Mouse (Mus musculus) right cerebral cortex, postnatal 14 days (tissue): Measurements from ENCODE around the gene Mfsd14b.

Source experiments
- DNase-seq: peaks from one replicate; pipeline ENCODE4 v3.0.0; 2022

The Mfsd14b gene

GRCm38 (mm10) chr13:65112459-65113110, at the start of gene Mfsd14b:
Gene Mfsd14b, minus strand, starts transcription at chr13:65112975.
- peak; percentile 87 for DNase-seq

GRCm38 (mm10) chr13:65149940-65150339, 37.2 kb upstream of the Mfsd14b start, which contains the start of gene Olfr466:
Gene Olfr466, plus strand, starts transcription at chr13:65150240.
- DNase-seq, result no peak

GRCm38 (mm10) chr13:65137789-65138188, 25.0 kb upstream of the Mfsd14b start, which contains the start of gene Olfr465-ps1:
Gene Olfr465-ps1, plus strand, starts transcription at chr13:65138089.
- DNase-seq, result no peak

GRCm38 (mm10) chr13:65127063-65127847, 14.5 kb upstream of the Mfsd14b start:
- DNase-seq, result no peak

- DNase-seq, result no peak
Measured at GRCm38 (mm10) chr13:65122111-65122510, 9.3 kb upstream of the Mfsd14b start.

GRCm38 (mm10) chr13:65120984-65121383, 8.2 kb upstream of the Mfsd14b start:
- DNase-seq, result no peak

GRCm38 (mm10) chr13:65113239-65113638, 464 bp upstream of the Mfsd14b start:
- no peak for DNase-seq

GRCm38 (mm10) chr13:65111961-65112360, 814 bp downstream of the Mfsd14b start:
- DNase-seq, result no peak

- no peak for DNase-seq
Measured at GRCm38 (mm10) chr13:65101232-65101631, 11.5 kb downstream of the Mfsd14b start.

GRCm38 (mm10) chr13:65100678-65101077, 12.1 kb downstream of the Mfsd14b start:
- DNase-seq, result no peak

GRCm38 (mm10) chr13:65097018-65097417, 15.8 kb downstream of the Mfsd14b start:
- no peak for DNase-seq

- DNase-seq, result no peak
Measured at GRCm38 (mm10) chr13:65095923-65096322, 16.9 kb downstream of the Mfsd14b start.

- DNase-seq, result no peak
Measured at GRCm38 (mm10) chr13:65069969-65070368, 42.8 kb downstream of the Mfsd14b start.

- no peak for DNase-seq
Measured at GRCm38 (mm10) chr13:65052660-65053059, 60.1 kb downstream of the Mfsd14b start, which contains the start of gene Prss47. Gene Prss47, minus strand, starts transcription at chr13:65052760.

GRCm38 (mm10) chr13:65035057-65035456, 77.7 kb downstream of the Mfsd14b start:
- no peak for DNase-seq

- DNase-seq, result no peak
Measured at GRCm38 (mm10) chr13:65032758-65033157, 80.0 kb downstream of the Mfsd14b start, which contains the start of gene Spata31d1c. Gene Spata31d1c, plus strand, starts transcription at chr13:65033058.
